ENCODE assay signal across 8 mouse cellular contexts in the genomic region with DNA sequence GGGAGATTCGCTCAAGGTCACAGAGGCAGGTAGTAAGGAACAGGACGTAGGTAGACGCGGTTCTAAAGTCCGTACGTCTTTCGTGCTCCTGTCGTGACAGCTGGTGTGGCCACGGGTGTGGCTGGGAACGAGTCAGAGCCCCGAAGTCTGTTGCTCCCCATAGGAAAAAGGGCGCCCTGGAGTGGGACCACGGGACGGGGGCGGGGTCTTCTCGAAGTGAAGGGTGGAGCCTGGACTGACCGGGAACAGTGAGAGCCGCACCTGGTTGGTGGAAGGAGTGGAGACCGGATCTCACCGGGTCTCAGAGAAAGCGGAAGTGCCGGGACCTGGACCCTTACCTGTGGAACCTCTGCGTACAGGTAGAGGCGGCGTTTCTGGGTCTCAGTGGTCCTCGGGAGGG. TPM values are rescaled to one million over a fixed set of nuclear protein-coding genes. Genes with fewer than 3 reads are reported as not detected.
A peak's percentile ranks its signal among the peaks of the same experiment; 100 is the strongest.
DNase-seq lines count a peak whose midpoint lies in the region; ATAC-seq and TF ChIP-seq lines count a peak whose summit lies in the region.

No protein-coding gene starts in this region.

- ATAC-seq in embryonic facial prominence, embryonic 13.5 days (ENCODE audit: insufficient number of reproducible peaks, insufficient read depth, low FRiP score, low TSS enrichment, low read depth), result peak; percentile 80
- ATAC-seq in inflammation-experienced regulatory T-cells, adult 6 months, result peak; percentile 45
- ATAC-seq in liver, embryonic 14.5 days (ENCODE audit: insufficient read depth), result peak; percentile 69
- peak; percentile 71 for ATAC-seq in neural tube, embryonic 14.5 days (ENCODE audit: low read depth)

- H3K4me1 ChIP-seq in embryonic facial prominence, embryonic 13.5 days, result peaks cover 12% of the 10 kb centered on the region
- H3K4me1 ChIP-seq in liver, embryonic 14.5 days (replicated peaks; ENCODE audit: control insufficient read depth in 2 of 2, insufficient read depth in 2 of 2, low read length in 1 of 2), result 0 out of 4 replicates have a peak, but pooled peaks cover 0 to 2% of the 10 kb centered on the region in 2 experiments
- peaks cover 3% of the 10 kb centered on the region; the same call in 1 of the 2 replicates for H3K4me1 ChIP-seq in neural tube, embryonic 14.5 days (ENCODE audit: control insufficient read depth, insufficient read depth, low read length)

- no peaks in the 10 kb centered on the region for H3K36me3 ChIP-seq in embryonic facial prominence, embryonic 13.5 days
- H3K36me3 ChIP-seq in liver, embryonic 14.5 days (replicated peaks; ENCODE audit: control insufficient read depth, insufficient read depth, low read depth), result no peaks in the 10 kb centered on the region
- H3K36me3 ChIP-seq in neural tube, embryonic 14.5 days (ENCODE audit: control insufficient read depth, insufficient read depth, low read length), result no peaks in the 10 kb centered on the region

- peak overlapping the region; percentile 59 for H3K9ac ChIP-seq in embryonic facial prominence, embryonic 13.5 days
- peak overlapping the region; percentile 15; the same call in 1 of the 2 replicates for H3K9ac ChIP-seq in liver, embryonic 14.5 days (replicated peaks)
- no peak overlapping the region for H3K9ac ChIP-seq in neural tube, embryonic 14.5 days (replicated peaks; ENCODE audit: low read depth, low read length)

- TF ChIP-seq EP300 in liver, embryonic 14.5 days (IDR thresholded peaks at IDR 0.05; ENCODE audit: low read depth), result no peak

- intact Hi-C loops in left cerebral cortex, postnatal 36 days (cut with DNase I), result loop anchor here (1.0 to 5.0 kb wide), 3 partner anchors 156 to 289 kb away; no protein-coding TSS in a partner anchor

- DNase-seq in urinary bladder, postnatal 14 days (ENCODE audit: low spot score), result peak; percentile 78
- no peak for DNase-seq in urinary bladder, postnatal 4 days (ENCODE audit: low spot score in 2 of 2)
- peak in 1 of 3 experiments; percentile 23 for DNase-seq in liver, embryonic 14.5 days (ENCODE audit: low read depth in 3 of 3, low spot score in 3 of 3)
- no peak for DNase-seq in left cerebral cortex, postnatal 36 days (ENCODE audit: low spot score in 2 of 2)
- no peak for DNase-seq in spleen, postnatal 4 days (ENCODE audit: low spot score in 2 of 2)

- no peaks in the 10 kb centered on the region for H3K9me3 ChIP-seq in embryonic facial prominence, embryonic 13.5 days
- H3K9me3 ChIP-seq in liver, embryonic 14.5 days (ENCODE audit: control insufficient read depth, low read length), result no peaks in the 10 kb centered on the region
- H3K9me3 ChIP-seq in neural tube, embryonic 14.5 days (ENCODE audit: control insufficient read depth, low read length), result no peaks in the 10 kb centered on the region

- under 1% methylated on average over 26 of the region's 26 CpGs for WGBS in embryonic facial prominence, embryonic 13.5 days
- under 1% methylated on average over 26 of the region's 26 CpGs for whole genome bisulfite sequencing in liver, embryonic 14.5 days (ENCODE audit: insufficient replicate concordance)
- under 1% methylated on average over 26 of the region's 26 CpGs for WGBS in neural tube, embryonic 14.5 days

- no peak for TF ChIP-seq CTCF in liver, embryonic 14.5 days (IDR thresholded peaks at IDR 0.05; ENCODE audit: low read depth)

- H3K27me3 ChIP-seq in embryonic facial prominence, embryonic 13.5 days, result peaks cover 5% of the 10 kb centered on the region; the same call in 1 of the 2 replicates
- no peaks in the 10 kb centered on the region for H3K27me3 ChIP-seq in liver, embryonic 14.5 days (ENCODE audit: control insufficient read depth, insufficient read depth, low read length)
- H3K27me3 ChIP-seq in neural tube, embryonic 14.5 days (ENCODE audit: control insufficient read depth, insufficient read depth, low read length), result no peaks in the 10 kb centered on the region

- H3K4me2 ChIP-seq in embryonic facial prominence, embryonic 13.5 days, result peak overlapping the region; percentile 86
- H3K4me2 ChIP-seq in liver, embryonic 14.5 days (ENCODE audit: low read depth), result peak overlapping the region; percentile 58
- peak overlapping the region; percentile 85 for H3K4me2 ChIP-seq in neural tube, embryonic 14.5 days (ENCODE audit: low read depth, low read length)

- no peak overlapping the region for H3K27ac ChIP-seq in embryonic facial prominence, embryonic 13.5 days
- no peak overlapping the region for H3K27ac ChIP-seq in liver, embryonic 14.5 days
- H3K27ac ChIP-seq in neural tube, embryonic 14.5 days (ENCODE audit: low read depth, low read length), result no peak overlapping the region

- peak overlapping the region; percentile 48 for H3K4me3 ChIP-seq in embryonic facial prominence, embryonic 13.5 days
- peak overlapping the region; percentile 48 to 64 for H3K4me3 ChIP-seq in liver, embryonic 14.5 days (ENCODE audit: insufficient read depth in 1 of 2, low read depth in 2 of 2, low read length in 2 of 2)
- H3K4me3 ChIP-seq in neural tube, embryonic 14.5 days (ENCODE audit: low read depth, low read length), result peak overlapping the region; percentile 36

RNA-seq across cellular contexts. Expression of a gene that starts 7.4 kb away (rescaled TPM):
- polyA plus RNA-seq in embryonic facial prominence, embryonic 13.5 days (2015; fragmentation: Nextera tagmentation; extraction: Ambion mirVana), result 2.1 and 2.4 TPM in 2 replicates
- polyA plus RNA-seq in inflammation-experienced regulatory T-cells, adult 6 months (2017; shearing (Covaris generic)), result under 1 TPM; 0.19 to 0.33 (median 0.24) TPM
- polyA plus RNA-seq in liver, embryonic 14.5 days (2012; rRNA removed), result 0.49 and 0.52 TPM in 2 replicates
- 0.29 and 0.67 TPM in 2 replicates for polyA plus RNA-seq in liver, embryonic 14.5 days (2014; fragmentation: Nextera tagmentation; extraction: Ambion mirVana)
- 0.21 and 0.43 TPM in 2 replicates for polyA plus RNA-seq in neural tube, embryonic 14.5 days (2014; fragmentation: Nextera tagmentation; extraction: Ambion mirVana)
- total RNA-seq in left cerebral cortex, postnatal 36 days (2021), result 1 to 10 TPM in 1 of 2 experiments, under 1 TPM in 1; 0.79 to 1.4 TPM

RNA-seq across cellular contexts. Expression of a gene that starts 15.1 kb away (rescaled TPM):
- 12.6 and 12.7 TPM in 2 replicates for polyA plus RNA-seq in embryonic facial prominence, embryonic 13.5 days (2015; fragmentation: Nextera tagmentation; extraction: Ambion mirVana)
- polyA plus RNA-seq in inflammation-experienced regulatory T-cells, adult 6 months (2017; shearing (Covaris generic)), result 10 to 100 TPM in 1 of 3 experiments, 1 to 10 TPM in 2; 4.8 to 10.6 (median 8.1) TPM
- polyA plus RNA-seq in liver, embryonic 14.5 days (2012; rRNA removed), result 0.49 and 0.73 TPM in 2 replicates
- 1.4 and 1.6 TPM in 2 replicates for polyA plus RNA-seq in liver, embryonic 14.5 days (2014; fragmentation: Nextera tagmentation; extraction: Ambion mirVana)
- 15.5 and 20.1 TPM in 2 replicates for polyA plus RNA-seq in neural tube, embryonic 14.5 days (2014; fragmentation: Nextera tagmentation; extraction: Ambion mirVana)
- total RNA-seq in left cerebral cortex, postnatal 36 days (2021), result 10 to 100 TPM; 63.4 to 84.0 TPM

RNA-seq across cellular contexts. Expression of a gene that starts 24.3 kb away (rescaled TPM):
- 25.0 and 27.0 TPM in 2 replicates for polyA plus RNA-seq in embryonic facial prominence, embryonic 13.5 days (2015; fragmentation: Nextera tagmentation; extraction: Ambion mirVana)
- polyA plus RNA-seq in inflammation-experienced regulatory T-cells, adult 6 months (2017; shearing (Covaris generic)), result not detected
- polyA plus RNA-seq in liver, embryonic 14.5 days (2012; rRNA removed), result 0.14 and 0.20 TPM in 2 replicates
- 0.08 TPM in 1 of 2 replicates, not detected in the other for polyA plus RNA-seq in liver, embryonic 14.5 days (2014; fragmentation: Nextera tagmentation; extraction: Ambion mirVana)
- 0.11 and 0.45 TPM in 2 replicates for polyA plus RNA-seq in neural tube, embryonic 14.5 days (2014; fragmentation: Nextera tagmentation; extraction: Ambion mirVana)
- total RNA-seq in left cerebral cortex, postnatal 36 days (2021), result under 1 TPM in 1 of 2 experiments, not detected in 1; 0.27 TPM

Comparison
In these comparisons a context has a peak if more than half of its experiments do, and no peak if none do; other contexts are left out.
1. RNA of a gene that starts 24.3 kb away (polyA plus RNA-seq): 25.0 to 27.0 TPM in embryonic facial prominence, embryonic 13.5 days; 0.08 to 0.20 TPM in liver, embryonic 14.5 days, 0.11 to 0.45 TPM in neural tube, embryonic 14.5 days and not detected in inflammation-experienced regulatory T-cells, adult 6 months; every median in the first group is over 10 times any median in the second.
2. Peak in every context shown above with its lines, with median percentiles within 50 percentile points of each other: ATAC-seq, H3K4me2 ChIP-seq and H3K4me3 ChIP-seq.